Comparison of ENCODE assay signal across 20 mouse cellular contexts in genomic region chr9:32216820-32217567, GRCm38 (mm10).
DNase-seq lines count a peak whose midpoint lies in the region; ATAC-seq and TF ChIP-seq lines count a peak whose summit lies in the region.
"Had no signal": no experiment of that assay in that cellular context is flagged by ENCODE, and none has a peak within 500 bp of the region (broad histone marks: within the 10 kb centered on the region; RNA-seq: fewer than 3 reads in every experiment).

No protein-coding gene starts in this region.

- 66% methylated on average over 5 of the region's 5 CpGs for WGBS in forebrain, postnatal 0 days
- 82% methylated on average over 5 of the region's 5 CpGs for WGBS in forebrain, embryonic 12.5 days

- DNase-seq in forebrain, postnatal 0 days, result peak; percentile 57
- DNase-seq in left cerebral cortex, adult 2 months (ENCODE audit: extremely low spot score in 1 of 2, low spot score in 2 of 2), result no peak
- DNase-seq in left cerebral cortex, postnatal 4 days, result no peak
- DNase-seq in thymus, postnatal 25 days, result no peak
- DNase-seq: adrenal gland, adult 2 months; adrenal gland, postnatal 36 days; cerebellum, adult 18-20 months; cerebellum, adult 9-11 months; cerebellum, postnatal 36 days; gastrocnemius, postnatal 14 days; heart, postnatal 10 days; heart, postnatal 4 days had no signal

- ATAC-seq in forebrain, postnatal 0 days, result peak; percentile 72
- no peak for ATAC-seq in forebrain, embryonic 12.5 days (ENCODE audit: low FRiP score)
- ATAC-seq: hindbrain, embryonic 16.5 days; inflammation-experienced regulatory T-cells, adult 6 months; intestine, postnatal 0 days had no signal

- intact Hi-C loops in left cerebral cortex, adult 2 months (cut with DNase I), result no loop called here
- intact Hi-C loops in left cerebral cortex, postnatal 4 days (cut with DNase I), result no loop called here

- no peak for TF ChIP-seq POLR2A in cortical plate, adult 2 months (IDR thresholded peaks at IDR 0.05; ENCODE audit: extremely low read depth, insufficient read depth, low read length)

- H3K9me3 ChIP-seq in forebrain, postnatal 0 days (ENCODE audit: low read length), result no peaks in the 10 kb centered on the region
- no peaks in the 10 kb centered on the region for H3K9me3 ChIP-seq in forebrain, embryonic 12.5 days
- H3K9me3 ChIP-seq: embryonic facial prominence, embryonic 10.5 days; heart, embryonic 13.5 days; hindbrain, embryonic 12.5 days had no signal

- no peak overlapping the region for H3K9ac ChIP-seq in forebrain, postnatal 0 days
- no peak overlapping the region for H3K9ac ChIP-seq in forebrain, embryonic 12.5 days
- H3K9ac ChIP-seq: heart, embryonic 13.5 days; hindbrain, embryonic 12.5 days had no signal

- no peaks in the 10 kb centered on the region for H3K27me3 ChIP-seq in forebrain, postnatal 0 days (ENCODE audit: insufficient read depth, low read length)
- no peaks in the 10 kb centered on the region for H3K27me3 ChIP-seq in forebrain, embryonic 12.5 days
- H3K27me3 ChIP-seq: heart, embryonic 13.5 days; hindbrain, embryonic 12.5 days had no signal

- peak overlapping the region; percentile 35; the same call in 1 of the 2 replicates for H3K27ac ChIP-seq in forebrain, postnatal 0 days (ENCODE audit: low read depth, low read length)
- H3K27ac ChIP-seq in forebrain, embryonic 12.5 days, result no peak overlapping the region
- H3K27ac ChIP-seq in left cerebral cortex, adult 2 months, result peak overlapping the region; percentile 89
- peak overlapping the region; percentile 26 for H3K27ac ChIP-seq in cortical plate, adult 2 months (ENCODE audit: insufficient read depth, low read length)
- H3K27ac ChIP-seq: embryonic facial prominence, embryonic 10.5 days; heart, embryonic 13.5 days; hindbrain, embryonic 12.5 days had no signal

- TF ChIP-seq CTCF in forebrain, postnatal 0 days (IDR thresholded peaks at IDR 0.05; ENCODE audit: low read depth), result no peak
- no peak for TF ChIP-seq CTCF in left cerebral cortex, adult 2 months (IDR thresholded peaks at IDR 0.05)
- no peak for TF ChIP-seq CTCF in cortical plate, adult 2 months (IDR thresholded peaks at IDR 0.05; ENCODE audit: extremely low read depth, insufficient read depth, low read length)

- no peak overlapping the region for H3K4me3 ChIP-seq in forebrain, postnatal 0 days (ENCODE audit: low read depth, low read length)
- H3K4me3 ChIP-seq in forebrain, embryonic 12.5 days (replicated peaks), result no peak overlapping the region
- H3K4me3 ChIP-seq in left cerebral cortex, adult 2 months, result no peak overlapping the region
- no peak overlapping the region for H3K4me3 ChIP-seq in cortical plate, adult 2 months (ENCODE audit: insufficient read depth, low read length)
- H3K4me3 ChIP-seq: embryonic facial prominence, embryonic 10.5 days; heart, embryonic 13.5 days; hindbrain, embryonic 12.5 days had no signal

- no peaks in the 10 kb centered on the region; the same call in 1 of the 2 replicates for H3K4me1 ChIP-seq in forebrain, postnatal 0 days (ENCODE audit: insufficient read depth)
- no peaks in the 10 kb centered on the region for H3K4me1 ChIP-seq in forebrain, embryonic 12.5 days
- H3K4me1 ChIP-seq in cortical plate, adult 2 months (ENCODE audit: control insufficient read depth, insufficient read depth, low read length), result peaks cover 12% of the 10 kb centered on the region; the same call in 1 of the 2 replicates
- H3K4me1 ChIP-seq: embryonic facial prominence, embryonic 10.5 days had no signal

- no peaks in the 10 kb centered on the region for H3K36me3 ChIP-seq in forebrain, postnatal 0 days (ENCODE audit: insufficient read depth)
- H3K36me3 ChIP-seq in forebrain, embryonic 12.5 days (replicated peaks), result no peaks in the 10 kb centered on the region
- H3K36me3 ChIP-seq: embryonic facial prominence, embryonic 10.5 days; heart, embryonic 13.5 days; hindbrain, embryonic 12.5 days had no signal

- no peak overlapping the region for H3K4me2 ChIP-seq in forebrain, postnatal 0 days (ENCODE audit: low read depth)
- H3K4me2 ChIP-seq in forebrain, embryonic 12.5 days, result no peak overlapping the region
- H3K4me2 ChIP-seq: heart, embryonic 13.5 days; hindbrain, embryonic 12.5 days had no signal
